Mouse (Mus musculus) stomach, postnatal 0 days (tissue): ENCODE measurements around the gene Bex1.

Experiments used
- CTCF ChIP-seq: IDR thresholded peaks from 2 replicates; pipeline ENCODE4 v1.5.1; 2016; ENCODE audit warnings: antibody characterized with exemption, low read depth, mild to moderate bottlenecking, moderate library complexity
- EP300 ChIP-seq: optimal IDR thresholded peaks from 2 replicates; pipeline ENCODE3; 2016; ENCODE audit warnings: antibody characterized with exemption

- TF ChIP-seq CTCF = no peak
- no peak for TF ChIP-seq EP300
Observed at GRCm38 (mm10) chrX:136249671-136250070, 34.4 kb upstream of the Bex1 start.
